Mouse (Mus musculus) embryonic facial prominence, embryonic 12.5 days (tissue): Measurements from ENCODE around the gene Bbof1. TPM values are rescaled to one million over a fixed set of nuclear protein-coding genes. Genes with fewer than 3 reads are reported as not detected.
A peak's percentile ranks its signal among the peaks of the same experiment; 100 is the strongest.

ENCODE experiments used
- ATAC-seq: fragments of 200-750 bp; cut with Nextera tagmentation; 2 replicates; pipeline ENCODE4 v1.8.0; 2017; ENCODE audit not compliant: insufficient number of reproducible peaks, insufficient read depth, low FRiP score, low TSS enrichment
- H3K27ac ChIP-seq: fragments of 300-500 bp; sonication (generic); 2 replicates; pipeline ENCODE4 v1.5.1; 2016; ENCODE audit warnings: mild to moderate bottlenecking
- H3K27me3 ChIP-seq: fragments of 300-500 bp; sonication (generic); 2 replicates; pipeline ENCODE4 v1.6.1; 2016; ENCODE audit warnings: mild to moderate bottlenecking, moderate library complexity
- H3K36me3 ChIP-seq: fragments of 300-500 bp; sonication (generic); 2 replicates; pipeline ENCODE4 v1.6.1; 2016; ENCODE audit warnings: mild to moderate bottlenecking
- H3K4me1 ChIP-seq: fragments of 300-500 bp; sonication (generic); 2 replicates; pipeline ENCODE4 v1.6.1; 2016
- H3K4me2 ChIP-seq: fragments of 300-500 bp; sonication (generic); replicated peaks from 2 replicates; pipeline ENCODE4 v1.6.1; 2016; ENCODE audit warnings: mild to moderate bottlenecking, moderate library complexity
- H3K4me3 ChIP-seq: fragments of 300-500 bp; sonication (generic); 2 replicates; pipeline ENCODE4 v1.5.1; 2016; ENCODE audit warnings: mild to moderate bottlenecking
- H3K9ac ChIP-seq: fragments of 300-500 bp; sonication (generic); 2 replicates; pipeline ENCODE4 v1.6.1; 2016; ENCODE audit warnings: mild to moderate bottlenecking, moderate library complexity
- H3K9me3 ChIP-seq: fragments of 300-500 bp; sonication (generic); 2 replicates; pipeline ENCODE4 v1.6.1; 2016; ENCODE audit warnings: mild to moderate bottlenecking, moderate library complexity
- WGBS: fragments of 180-500 bp; shearing (Covaris S2); methylation state at CpG from one replicate; pipeline ENCODE4 v1.1.7; 2016; 5-methylcytosine and 5-hydroxymethylcytosine counted together
- polyA plus RNA-seq: library from polyadenylated mRNA; unstranded; fragments of >200 nt; fragmentation: Nextera tagmentation; extraction: Ambion mirVana; gene quantifications from 2 replicates; pipeline ENCODE4 v1.2.1, GENCODE M21; 2016

Gene Bbof1
- polyA plus RNA-seq, 1 experiment from 2014 or later, result 2.3 TPM

- 82% methylated on average over 8 of the region's 8 CpGs for WGBS
Observed at GRCm38 (mm10) chr12:84388097-84388496, 20.8 kb upstream of the Bbof1 start.

GRCm38 (mm10) chr12:84388774-84389400, 20.0 kb upstream of the Bbof1 start:
- Histone ChIP-seq H3K9ac (no peak overlapping the region), H3K9me3 (no peaks in the 10 kb centered on the region), H3K4me2 (no peak overlapping the region), H3K4me1 (no peaks in the 10 kb centered on the region), H3K36me3 (no peaks in the 10 kb centered on the region), H3K4me3 (no peak overlapping the region), H3K27ac (no peak overlapping the region), H3K27me3 (no peaks in the 10 kb centered on the region)
- ATAC-seq, result no peak
- 73% methylated on average over 14 of the region's 14 CpGs for WGBS

More at GRCm38 (mm10) chr12:84388097-84388496, 20.8 kb upstream of the Bbof1 start:
- ATAC-seq, result no peak
- H3K9ac ChIP-seq, result no peak overlapping the region
- 0 out of 2 replicates have a peak, but pooled peaks cover under 1% of the 10 kb centered on the region for H3K36me3 ChIP-seq
- H3K4me2 ChIP-seq, result no peak overlapping the region
- no peaks in the 10 kb centered on the region for H3K27me3 ChIP-seq
- no peaks in the 10 kb centered on the region for H3K4me1 ChIP-seq
- no peak overlapping the region for H3K4me3 ChIP-seq
- no peaks in the 10 kb centered on the region for H3K9me3 ChIP-seq
- no peak overlapping the region for H3K27ac ChIP-seq

- no peak for ATAC-seq
- Histone ChIP-seq H3K4me1 (no peaks in the 10 kb centered on the region), H3K9ac (no peak overlapping the region), H3K36me3 (no peaks in the 10 kb centered on the region), H3K4me3 (no peak overlapping the region), H3K4me2 (no peak overlapping the region), H3K27ac (no peak overlapping the region), H3K27me3 (no peaks in the 10 kb centered on the region), H3K9me3 (no peaks in the 10 kb centered on the region)
- WGBS, result 78% methylated on average over 6 of the region's 6 CpGs
Observed at GRCm38 (mm10) chr12:84390336-84390735, 18.5 kb upstream of the Bbof1 start.

- H3K4me3 ChIP-seq, result no peak overlapping the region
- H3K4me2 ChIP-seq, result no peak overlapping the region
- no peak overlapping the region for H3K9ac ChIP-seq
- H3K4me1 ChIP-seq, result no peaks in the 10 kb centered on the region
- no peak overlapping the region for H3K27ac ChIP-seq
- no peaks in the 10 kb centered on the region for H3K36me3 ChIP-seq
- no peaks in the 10 kb centered on the region for H3K9me3 ChIP-seq
- WGBS, result 94% methylated on average over 4 of the region's 4 CpGs
- H3K27me3 ChIP-seq, result no peaks in the 10 kb centered on the region
- no peak for ATAC-seq
Observed at GRCm38 (mm10) chr12:84392681-84393080, 16.2 kb upstream of the Bbof1 start.

- 93% methylated on average over 5 of the region's 5 CpGs for WGBS
- Histone ChIP-seq H3K4me2 (no peak overlapping the region), H3K4me1 (no peaks in the 10 kb centered on the region), H3K36me3 (no peaks in the 10 kb centered on the region), H3K27ac (no peak overlapping the region), H3K9ac (no peak overlapping the region), H3K4me3 (no peak overlapping the region), H3K9me3 (no peaks in the 10 kb centered on the region), H3K27me3 (no peaks in the 10 kb centered on the region)
- no peak for ATAC-seq
Observed at GRCm38 (mm10) chr12:84393847-84394246, 15.0 kb upstream of the Bbof1 start.

GRCm38 (mm10) chr12:84396947-84397679, 11.8 kb upstream of the Bbof1 start:
- 78% methylated on average over 14 of the region's 14 CpGs for WGBS
- ATAC-seq, result peak; percentile 67; the same call in 1 of the 2 replicates
- H3K36me3 ChIP-seq, result no peaks in the 10 kb centered on the region
- no peak overlapping the region for H3K27ac ChIP-seq
- no peak overlapping the region for H3K9ac ChIP-seq
- no peak overlapping the region for H3K4me3 ChIP-seq
- H3K27me3 ChIP-seq, result no peaks in the 10 kb centered on the region
- no peaks in the 10 kb centered on the region for H3K9me3 ChIP-seq
- H3K4me2 ChIP-seq, result no peak overlapping the region
- H3K4me1 ChIP-seq, result no peaks in the 10 kb centered on the region

- no peak for ATAC-seq
- no peak overlapping the region for H3K9ac ChIP-seq
- H3K9me3 ChIP-seq, result no peaks in the 10 kb centered on the region
- no peaks in the 10 kb centered on the region for H3K36me3 ChIP-seq
- H3K4me1 ChIP-seq, result no peaks in the 10 kb centered on the region
- no peak overlapping the region for H3K4me3 ChIP-seq
- no peak overlapping the region for H3K4me2 ChIP-seq
- H3K27me3 ChIP-seq, result no peaks in the 10 kb centered on the region
- H3K27ac ChIP-seq, result no peak overlapping the region
Observed at GRCm38 (mm10) chr12:84397685-84398084, 11.2 kb upstream of the Bbof1 start.

- no peak overlapping the region for H3K4me3 ChIP-seq
- H3K27me3 ChIP-seq, result no peaks in the 10 kb centered on the region
- 81% methylated on average over 5 of the region's 5 CpGs for WGBS
- no peaks in the 10 kb centered on the region for H3K4me1 ChIP-seq
- ATAC-seq, result no peak
- no peaks in the 10 kb centered on the region for H3K36me3 ChIP-seq
- no peak overlapping the region for H3K4me2 ChIP-seq
- no peak overlapping the region for H3K9ac ChIP-seq
- H3K9me3 ChIP-seq, result no peaks in the 10 kb centered on the region
- H3K27ac ChIP-seq, result no peak overlapping the region
Observed at GRCm38 (mm10) chr12:84398629-84399028, 10.2 kb upstream of the Bbof1 start.

- Histone ChIP-seq H3K27ac (no peak overlapping the region), H3K9ac (no peak overlapping the region), H3K4me3 (no peak overlapping the region), H3K27me3 (no peaks in the 10 kb centered on the region), H3K36me3 (no peaks in the 10 kb centered on the region), H3K9me3 (no peaks in the 10 kb centered on the region), H3K4me2 (no peak overlapping the region), H3K4me1 (no peaks in the 10 kb centered on the region)
- WGBS, result 63% methylated on average over 9 of the region's 9 CpGs
- no peak for ATAC-seq
Observed at GRCm38 (mm10) chr12:84399135-84399534, 9.7 kb upstream of the Bbof1 start.

GRCm38 (mm10) chr12:84399663-84400062, 9.2 kb upstream of the Bbof1 start:
- no peak overlapping the region for H3K4me2 ChIP-seq
- no peaks in the 10 kb centered on the region for H3K36me3 ChIP-seq
- no peaks in the 10 kb centered on the region for H3K27me3 ChIP-seq
- H3K9me3 ChIP-seq, result no peaks in the 10 kb centered on the region
- WGBS, result 76% methylated on average over 9 of the region's 9 CpGs
- no peak overlapping the region for H3K27ac ChIP-seq
- no peak for ATAC-seq
- H3K4me3 ChIP-seq, result no peak overlapping the region
- H3K4me1 ChIP-seq, result no peaks in the 10 kb centered on the region
- no peak overlapping the region for H3K9ac ChIP-seq

- H3K9me3 ChIP-seq, result no peaks in the 10 kb centered on the region
- no peaks in the 10 kb centered on the region for H3K4me1 ChIP-seq
- no peaks in the 10 kb centered on the region for H3K27me3 ChIP-seq
- no peak overlapping the region for H3K4me3 ChIP-seq
- H3K4me2 ChIP-seq, result no peak overlapping the region
- no peak overlapping the region for H3K9ac ChIP-seq
- no peak overlapping the region for H3K27ac ChIP-seq
- no peak for ATAC-seq
- WGBS, result 76% methylated on average over 3 of the region's 3 CpGs
- H3K36me3 ChIP-seq, result no peaks in the 10 kb centered on the region
Observed at GRCm38 (mm10) chr12:84400068-84400467, 8.8 kb upstream of the Bbof1 start.

- no peak overlapping the region for H3K27ac ChIP-seq
- no peaks in the 10 kb centered on the region for H3K36me3 ChIP-seq
- no peaks in the 10 kb centered on the region for H3K9me3 ChIP-seq
- ATAC-seq, result no peak
- H3K4me2 ChIP-seq, result no peak overlapping the region
- H3K4me1 ChIP-seq, result no peaks in the 10 kb centered on the region
- H3K9ac ChIP-seq, result no peak overlapping the region
- no peaks in the 10 kb centered on the region for H3K27me3 ChIP-seq
- no peak overlapping the region for H3K4me3 ChIP-seq
- 78% methylated on average over 3 of the region's 3 CpGs for WGBS
Observed at GRCm38 (mm10) chr12:84400653-84401052, 8.2 kb upstream of the Bbof1 start.
